Mouse (Mus musculus): ENCODE results near the gene Ttll5. TPM values are rescaled to one million over a fixed set of nuclear protein-coding genes. Genes with fewer than 3 reads are reported as not detected.

Ttll5 gene
- 14.9 and 15.5 TPM in 2 replicates for polyA plus RNA-seq (2015; fragmentation: Nextera tagmentation; extraction: Ambion mirVana)

DNA sequence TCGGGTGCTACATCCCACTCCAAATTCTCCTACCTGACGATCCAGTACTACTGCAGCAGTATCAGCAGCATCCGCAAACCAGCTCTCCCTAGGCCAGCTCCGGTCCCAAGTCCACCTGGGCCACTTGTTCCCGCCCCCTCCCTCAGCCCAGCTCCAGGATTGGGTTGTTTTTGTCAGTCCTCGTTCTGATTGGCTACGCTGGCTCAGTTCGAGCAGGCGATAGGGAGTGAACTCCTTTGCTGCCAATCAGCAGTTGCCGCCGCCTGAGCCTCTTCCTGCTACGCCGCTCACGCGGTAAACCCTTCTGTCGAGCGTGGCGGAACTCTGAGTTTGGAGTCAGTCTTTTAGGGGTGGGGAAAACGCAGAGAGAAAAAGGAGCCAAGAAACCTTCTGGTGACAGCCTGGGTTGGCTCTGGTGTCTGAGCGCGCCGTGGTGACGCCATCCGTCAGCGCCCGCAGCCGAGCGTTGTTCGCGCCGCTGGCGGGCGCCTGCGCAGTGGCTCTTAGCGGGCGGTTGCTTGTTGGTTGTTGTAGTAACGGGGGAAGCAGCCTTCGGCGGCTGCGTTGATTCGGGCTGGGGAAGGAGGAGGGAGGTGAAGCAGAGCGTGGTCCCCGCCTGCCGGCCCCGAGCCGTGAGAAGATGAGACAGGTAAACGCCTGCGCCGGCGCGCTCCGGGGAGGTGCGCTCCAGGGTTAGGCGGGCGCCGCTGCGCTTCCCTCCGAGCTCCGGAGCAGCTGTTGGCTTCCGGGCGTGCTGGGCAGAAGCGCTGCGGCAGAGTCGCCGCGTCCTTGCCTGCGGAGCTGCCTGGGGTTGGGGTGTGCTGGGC lies at the start of gene Ttll5, which contains the start of gene Erg28:
Ttll5 (plus strand) TSS at position 222 of the 827 bp plus-strand sequence.
Erg28 (minus strand) TSS at position 113 of the 827 bp plus-strand sequence.
- Histone ChIP-seq H3K9ac (ENCODE audit: low read length) (peak within 1 kb of the TSS; percentile 87), H3K9me3 (replicated peaks; ENCODE audit: control insufficient read depth, low read length) (no peaks in the 10 kb centered on the region), H3K4me1 (ENCODE audit: control insufficient read depth, insufficient read depth, low read length) (peaks cover 24% of the 10 kb centered on the region), H3K4me2 (ENCODE audit: low read depth, low read length) (peak within 1 kb of the TSS; percentile 95), H3K27me3 (ENCODE audit: control insufficient read depth, insufficient read depth, low read length) (no peaks in the 10 kb centered on the region), H3K36me3 (ENCODE audit: control insufficient read depth, insufficient read depth) (peaks cover 9% of the 10 kb centered on the region), H3K4me3 (ENCODE audit: low read length) (peak within 1 kb of the TSS; percentile 98), H3K27ac (ENCODE audit: low read length) (peak within 1 kb of the TSS; percentile 99)
- peak; percentile 95 for ATAC-seq (replicated peaks; ENCODE audit: extremely low read depth, insufficient read depth, low FRiP score)
- under 1% methylated on average over 67 of the region's 67 CpGs for WGBS

DNA sequence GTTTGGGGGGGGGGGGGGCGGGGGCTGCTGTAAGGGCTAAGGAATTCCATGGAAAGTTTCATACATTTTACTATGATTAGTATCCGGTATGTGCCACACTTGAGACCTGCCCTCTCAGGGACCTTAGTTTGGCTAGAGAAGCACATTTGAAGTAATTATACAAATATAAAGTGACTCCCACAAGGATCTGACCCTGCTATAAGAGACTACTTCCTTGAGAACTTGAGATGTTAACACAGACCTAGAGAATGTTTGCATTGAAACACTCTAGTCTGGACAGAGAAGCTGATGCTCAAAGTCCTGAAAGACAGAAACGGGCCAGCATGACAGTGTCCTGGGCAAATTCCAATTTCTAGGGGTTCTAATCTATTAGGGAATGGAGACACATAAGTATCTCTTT lies 45.5 kb upstream of the Ttll5 start:
- Histone ChIP-seq H3K4me3 (ENCODE audit: low read length) (no peak overlapping the region), H3K36me3 (ENCODE audit: control insufficient read depth, insufficient read depth) (no peaks in the 10 kb centered on the region), H3K9me3 (replicated peaks; ENCODE audit: control insufficient read depth, low read length) (peaks cover 3% of the 10 kb centered on the region), H3K27ac (ENCODE audit: low read length) (no peak overlapping the region), H3K4me1 (ENCODE audit: control insufficient read depth, insufficient read depth, low read length) (no peaks in the 10 kb centered on the region), H3K4me2 (ENCODE audit: low read depth, low read length) (no peak overlapping the region), H3K9ac (ENCODE audit: low read length) (no peak overlapping the region), H3K27me3 (ENCODE audit: control insufficient read depth, insufficient read depth, low read length) (no peaks in the 10 kb centered on the region)
- ATAC-seq (replicated peaks; ENCODE audit: extremely low read depth, insufficient read depth, low FRiP score): no peak
- 65% methylated on average over 3 of the region's 3 CpGs for WGBS

DNA sequence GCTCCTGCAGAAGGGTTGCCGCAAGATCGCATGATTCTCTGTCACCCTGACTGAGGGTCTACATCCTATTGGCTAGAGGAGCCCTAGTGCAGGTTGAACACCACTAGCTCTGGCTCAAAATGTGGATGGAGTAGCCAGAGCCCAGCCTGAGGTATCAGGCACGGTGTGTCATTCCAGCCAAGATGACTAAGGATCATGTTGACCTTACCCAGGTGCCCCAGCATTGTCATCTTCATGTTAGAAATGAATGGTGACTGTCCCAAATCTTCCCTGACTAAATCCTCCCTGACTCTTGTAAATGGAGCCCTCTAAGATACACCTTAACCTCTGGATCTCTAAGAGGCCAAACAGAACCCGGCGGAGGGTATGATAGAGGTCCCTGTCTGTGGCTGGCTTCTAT lies 44.8 kb upstream of the Ttll5 start:
- Histone ChIP-seq H3K27me3 (ENCODE audit: control insufficient read depth, insufficient read depth, low read length) (no peaks in the 10 kb centered on the region), H3K4me2 (ENCODE audit: low read depth, low read length) (no peak overlapping the region), H3K9ac (ENCODE audit: low read length) (no peak overlapping the region), H3K9me3 (replicated peaks; ENCODE audit: control insufficient read depth, low read length) (no peaks in the 10 kb centered on the region), H3K4me3 (ENCODE audit: low read length) (no peak overlapping the region), H3K36me3 (ENCODE audit: control insufficient read depth, insufficient read depth) (no peaks in the 10 kb centered on the region), H3K27ac (ENCODE audit: low read length) (no peak overlapping the region), H3K4me1 (ENCODE audit: control insufficient read depth, insufficient read depth, low read length) (no peaks in the 10 kb centered on the region; the same call in 1 of the 2 replicates)
- no peak for ATAC-seq (replicated peaks; ENCODE audit: extremely low read depth, insufficient read depth, low FRiP score)
- WGBS: 84% methylated on average over 5 of the region's 5 CpGs

DNA sequence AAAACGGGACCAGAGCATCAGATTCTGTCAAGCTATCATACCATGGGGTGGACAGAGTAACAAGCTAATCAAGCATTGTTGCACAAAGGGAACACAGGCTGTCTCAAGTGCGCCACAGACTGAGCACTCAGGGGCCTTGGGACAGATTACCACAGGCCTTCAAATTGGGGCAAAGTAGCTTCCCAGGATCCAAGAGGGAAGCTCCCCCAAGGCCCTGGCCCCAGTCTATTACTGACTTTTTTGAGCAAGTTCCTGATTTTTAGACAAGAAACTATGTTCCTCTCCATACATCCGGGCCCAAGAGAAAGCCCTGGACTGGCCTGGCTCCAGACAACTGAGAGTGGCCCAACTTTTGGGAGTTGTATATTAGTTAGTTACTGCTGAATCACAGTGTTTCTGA lies 42.9 kb upstream of the Ttll5 start:
- H3K4me3 ChIP-seq (ENCODE audit: low read length): no peak overlapping the region
- WGBS: 83% methylated on average over 3 of the region's 3 CpGs
- no peak overlapping the region for H3K9ac ChIP-seq (ENCODE audit: low read length)
- H3K27ac ChIP-seq (ENCODE audit: low read length): no peak overlapping the region
- H3K4me2 ChIP-seq (ENCODE audit: low read depth, low read length): no peak overlapping the region
- H3K4me1 ChIP-seq (ENCODE audit: control insufficient read depth, insufficient read depth, low read length): no peaks in the 10 kb centered on the region; the same call in 1 of the 2 replicates
- H3K27me3 ChIP-seq (ENCODE audit: control insufficient read depth, insufficient read depth, low read length): no peaks in the 10 kb centered on the region
- ATAC-seq (replicated peaks; ENCODE audit: extremely low read depth, insufficient read depth, low FRiP score): no peak
- H3K36me3 ChIP-seq (ENCODE audit: control insufficient read depth, insufficient read depth): no peaks in the 10 kb centered on the region
- no peaks in the 10 kb centered on the region for H3K9me3 ChIP-seq (replicated peaks; ENCODE audit: control insufficient read depth, low read length)

DNA sequence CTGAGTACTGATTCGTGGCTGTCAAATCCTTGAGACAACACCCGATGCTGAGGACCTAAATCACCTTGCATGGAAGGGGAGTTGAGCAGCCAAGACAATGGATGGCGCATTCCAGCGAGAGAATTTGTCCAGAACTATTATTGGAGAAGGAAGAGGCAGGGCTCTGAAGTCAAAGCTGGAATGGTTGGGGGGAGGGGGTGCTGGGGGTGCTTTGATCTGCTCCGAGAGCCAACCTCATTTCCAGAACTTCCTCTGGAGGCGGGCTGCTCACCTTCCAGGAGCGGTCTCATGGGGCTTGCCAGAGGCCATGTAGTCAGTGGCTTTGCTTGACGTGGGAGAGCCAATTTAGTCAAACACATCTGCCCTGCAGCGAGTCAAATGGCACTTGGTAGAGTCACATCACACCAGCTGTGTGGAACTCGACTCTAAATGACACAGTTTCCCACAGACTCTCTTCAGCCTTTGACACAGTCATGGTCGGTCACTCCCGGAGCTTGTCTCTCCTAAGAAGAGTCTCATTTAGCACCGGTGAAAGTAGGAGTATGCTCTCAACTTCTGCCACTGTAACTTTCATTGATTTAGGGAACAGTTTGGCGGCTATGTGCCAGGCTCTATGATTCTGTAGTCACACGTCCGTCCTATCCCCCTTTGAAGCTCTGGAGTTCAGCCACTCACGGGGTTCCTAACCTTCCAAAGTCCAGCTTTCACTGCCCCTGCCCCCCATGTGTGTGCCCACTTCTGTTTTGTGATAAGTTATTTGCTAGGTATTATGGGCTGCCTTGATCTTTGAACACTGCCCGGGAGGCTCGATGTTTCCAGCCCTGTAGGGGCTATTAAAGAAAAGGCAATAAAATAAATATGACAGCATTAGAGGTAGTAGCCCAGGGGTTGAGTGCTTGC lies 39.3 kb upstream of the Ttll5 start:
- H3K27ac ChIP-seq (ENCODE audit: low read length): no peak overlapping the region
- H3K36me3 ChIP-seq (ENCODE audit: control insufficient read depth, insufficient read depth): no peaks in the 10 kb centered on the region
- no peak overlapping the region for H3K4me2 ChIP-seq (ENCODE audit: low read depth, low read length)
- H3K27me3 ChIP-seq (ENCODE audit: control insufficient read depth, insufficient read depth, low read length): no peaks in the 10 kb centered on the region
- no peaks in the 10 kb centered on the region for H3K9me3 ChIP-seq (replicated peaks; ENCODE audit: control insufficient read depth, low read length)
- no peaks in the 10 kb centered on the region; the same call in 1 of the 2 replicates for H3K4me1 ChIP-seq (ENCODE audit: control insufficient read depth, insufficient read depth, low read length)
- 69% methylated on average over 19 of the region's 19 CpGs for WGBS
- ATAC-seq (replicated peaks; ENCODE audit: extremely low read depth, insufficient read depth, low FRiP score): no peak
- no peak overlapping the region for H3K9ac ChIP-seq (ENCODE audit: low read length)
- no peak overlapping the region for H3K4me3 ChIP-seq (ENCODE audit: low read length)

DNA sequence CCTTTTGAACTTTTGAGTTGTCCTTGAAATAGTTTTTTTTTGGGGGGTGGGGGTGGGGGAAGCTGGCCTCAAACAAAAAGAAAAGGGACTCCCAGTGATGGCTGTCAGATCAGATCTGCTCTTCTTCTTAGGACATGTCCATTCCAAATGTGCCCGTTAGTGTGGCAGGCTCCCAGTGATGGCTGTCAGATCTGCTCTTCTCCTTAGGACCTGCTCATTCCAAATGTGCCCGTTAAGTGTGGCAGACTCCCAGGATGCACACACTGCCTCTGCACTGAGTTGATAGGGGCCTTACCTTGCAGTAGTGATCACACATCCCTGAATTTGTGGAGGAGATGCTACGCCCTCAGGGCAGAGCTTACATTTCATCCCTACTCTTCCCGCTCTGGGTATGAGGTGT lies 32.3 kb upstream of the Ttll5 start:
- WGBS: 83% methylated on average over 4 of the region's 4 CpGs

DNA sequence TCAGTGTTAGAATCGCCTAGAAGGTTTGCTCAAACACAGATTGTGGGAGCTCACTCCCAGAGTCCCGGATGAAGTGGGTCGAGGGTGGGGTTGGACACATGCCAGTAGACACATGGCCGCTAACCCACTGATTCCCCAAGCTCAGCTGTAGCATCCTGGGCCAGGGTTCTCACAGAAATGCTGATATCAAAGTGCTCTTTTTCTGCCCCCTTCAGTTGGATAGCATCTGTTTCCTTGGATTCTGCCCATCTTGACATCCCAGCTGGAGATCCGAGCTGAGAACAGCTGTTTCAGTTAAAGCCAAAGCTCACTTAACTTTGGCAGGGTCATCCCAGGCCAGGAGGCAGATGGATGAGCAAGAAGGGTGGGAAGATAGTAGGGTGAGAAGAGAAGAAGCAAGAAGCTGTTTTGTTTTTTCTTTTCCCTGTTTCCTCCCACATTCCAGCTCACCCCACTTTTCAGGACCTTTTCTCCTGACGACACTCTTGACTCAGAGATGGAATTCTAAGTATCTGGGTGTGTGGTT lies 31.6 kb upstream of the Ttll5 start:
- no peak overlapping the region for H3K9ac ChIP-seq (ENCODE audit: low read length)
- no peaks in the 10 kb centered on the region for H3K36me3 ChIP-seq (ENCODE audit: control insufficient read depth, insufficient read depth)
- WGBS: 46% methylated on average over 6 of the region's 6 CpGs
- no peaks in the 10 kb centered on the region for H3K27me3 ChIP-seq (ENCODE audit: control insufficient read depth, insufficient read depth, low read length)
- peaks cover 3% of the 10 kb centered on the region; the same call in 1 of the 2 replicates for H3K4me1 ChIP-seq (ENCODE audit: control insufficient read depth, insufficient read depth, low read length)
- no peak overlapping the region for H3K4me2 ChIP-seq (ENCODE audit: low read depth, low read length)
- H3K4me3 ChIP-seq (ENCODE audit: low read length): no peak overlapping the region
- no peak overlapping the region for H3K27ac ChIP-seq (ENCODE audit: low read length)
- no peaks in the 10 kb centered on the region for H3K9me3 ChIP-seq (replicated peaks; ENCODE audit: control insufficient read depth, low read length)
- no peak for ATAC-seq (replicated peaks; ENCODE audit: extremely low read depth, insufficient read depth, low FRiP score)

More for the DNA sequence above, 32.3 kb upstream of the Ttll5 start:
- H3K27me3 ChIP-seq (ENCODE audit: control insufficient read depth, insufficient read depth, low read length): no peaks in the 10 kb centered on the region
- no peak overlapping the region for H3K4me2 ChIP-seq (ENCODE audit: low read depth, low read length)
- H3K4me1 ChIP-seq (ENCODE audit: control insufficient read depth, insufficient read depth, low read length): peaks cover 3% of the 10 kb centered on the region; the same call in 1 of the 2 replicates
- no peak overlapping the region for H3K9ac ChIP-seq (ENCODE audit: low read length)
- no peak for ATAC-seq (replicated peaks; ENCODE audit: extremely low read depth, insufficient read depth, low FRiP score)
- no peaks in the 10 kb centered on the region for H3K36me3 ChIP-seq (ENCODE audit: control insufficient read depth, insufficient read depth)
- no peak overlapping the region for H3K27ac ChIP-seq (ENCODE audit: low read length)
- no peaks in the 10 kb centered on the region for H3K9me3 ChIP-seq (replicated peaks; ENCODE audit: control insufficient read depth, low read length)
- no peak overlapping the region for H3K4me3 ChIP-seq (ENCODE audit: low read length)

DNA sequence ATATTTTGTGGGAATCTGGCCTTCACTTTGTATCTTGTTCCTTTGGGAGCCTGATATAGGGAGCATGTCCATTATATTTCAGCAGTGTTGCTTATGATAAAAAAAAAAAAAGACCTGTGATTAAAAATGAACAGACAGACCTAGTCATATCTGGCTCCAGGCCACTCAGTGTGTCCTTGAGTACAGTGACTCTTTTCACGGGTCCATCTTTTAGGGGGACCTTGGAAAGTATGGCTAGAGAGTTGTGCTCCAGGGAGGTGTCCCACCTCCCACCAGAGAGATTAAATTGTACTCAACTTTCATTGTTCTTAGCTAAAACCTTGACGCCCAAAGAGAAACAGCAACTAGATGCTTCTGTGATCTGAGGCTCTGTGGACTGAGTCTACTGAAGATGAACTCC lies 30.4 kb upstream of the Ttll5 start:
- no peak for ATAC-seq (replicated peaks; ENCODE audit: extremely low read depth, insufficient read depth, low FRiP score)
- no peaks in the 10 kb centered on the region for H3K9me3 ChIP-seq (replicated peaks; ENCODE audit: control insufficient read depth, low read length)
- H3K4me2 ChIP-seq (ENCODE audit: low read depth, low read length): no peak overlapping the region
- no peak overlapping the region for H3K4me3 ChIP-seq (ENCODE audit: low read length)
- H3K4me1 ChIP-seq (ENCODE audit: control insufficient read depth, insufficient read depth, low read length): peaks cover 3% of the 10 kb centered on the region; the same call in 1 of the 2 replicates
- WGBS: 52% methylated on average over 2 of the region's 2 CpGs
- H3K27ac ChIP-seq (ENCODE audit: low read length): no peak overlapping the region
- no peaks in the 10 kb centered on the region for H3K27me3 ChIP-seq (ENCODE audit: control insufficient read depth, insufficient read depth, low read length)
- no peaks in the 10 kb centered on the region for H3K36me3 ChIP-seq (ENCODE audit: control insufficient read depth, insufficient read depth)
- H3K9ac ChIP-seq (ENCODE audit: low read length): no peak overlapping the region

Data from heart, embryonic 16.5 days (tissue).